Mouse (Mus musculus) liver, adult 10 weeks (tissue): Measurements from ENCODE around the gene Cyp2j13. TPM values are rescaled to one million over a fixed set of nuclear protein-coding genes. Genes with fewer than 3 reads are reported as not detected.

Experiments
- polyA plus RNA-seq: library from polyadenylated mRNA; stranded (reverse); fragments of 350-450 nt; fragmentation: Illumina TruSeq; extraction: RNeasy Lipid Tissue Mini Kit (QIAGEN cat#74804); gene quantifications from one replicate; pipeline ENCODE4 v1.2.3, GENCODE M21; 2014; ENCODE audit warnings: low read depth, low replicate concordance

The Cyp2j13 gene
- not detected for polyA plus RNA-seq

GRCm38 (mm10) chr4:96077261-96078125 is at the start of gene Cyp2j13:
Cyp2j13 (minus strand) TSS chr4:96077546.

Other genes starting within 250 kb of the Cyp2j13 start
- 75.9 TPM for gene Hook1, start 110.3 kb downstream of the Cyp2j13 start, polyA plus RNA-seq
- gene Cyp2j12, start 63.6 kb upstream of the Cyp2j13 start, polyA plus RNA-seq = not detected
- not detected for gene Cyp2j7, start 159.1 kb upstream of the Cyp2j13 start, polyA plus RNA-seq